13 mouse cellular contexts compared by ENCODE assay signal in the genomic region with DNA sequence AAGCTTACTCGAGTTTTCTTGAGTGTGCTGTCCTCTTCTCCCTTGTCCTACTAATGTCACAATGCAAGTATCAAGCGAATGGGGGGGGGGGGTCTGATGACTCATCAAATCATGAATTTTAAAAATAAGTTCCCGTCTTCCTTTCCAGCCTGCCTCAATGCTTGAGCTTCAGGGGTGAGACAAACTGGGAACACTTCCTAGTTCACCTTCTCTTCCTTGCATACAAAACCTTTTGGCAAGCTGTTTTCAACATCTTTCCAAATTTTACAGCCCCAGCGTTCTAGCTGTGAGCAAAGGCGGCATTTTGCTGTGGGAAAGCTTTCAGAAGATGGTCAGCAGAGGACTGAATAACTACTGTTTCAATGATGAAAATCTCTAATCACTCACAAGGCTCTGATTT. TPM values are rescaled to one million over a fixed set of nuclear protein-coding genes. Genes with fewer than 3 reads are reported as not detected.
DNase-seq lines count a peak whose midpoint lies in the region; ATAC-seq and TF ChIP-seq lines count a peak whose summit lies in the region.
"Had no signal": no experiment of that assay in that cellular context is flagged by ENCODE, and none has a peak within 500 bp of the region (broad histone marks: within the 10 kb centered on the region; RNA-seq: fewer than 3 reads in every experiment).

No protein-coding gene starts in this region.

- WGBS in heart, embryonic 12.5 days: 51% methylated on average over 5 of the region's 5 CpGs
- 53% methylated on average over 5 of the region's 5 CpGs for WGBS in intestine, postnatal 0 days

- ATAC-seq in heart, embryonic 12.5 days (ENCODE audit: insufficient number of reproducible peaks, low FRiP score): no peak
- no peak for ATAC-seq in intestine, postnatal 0 days
- no peak for ATAC-seq in inflammation-experienced regulatory T-cells, adult 6 months
- no peak for ATAC-seq in frontal cortex, adult (ENCODE audit: low TSS enrichment)
- ATAC-seq: CD4-positive, CD25-positive, alpha-beta regulatory T cell, adult 4 months had no signal

- H3K9me3 ChIP-seq in heart, embryonic 12.5 days (replicated peaks): no peaks in the 10 kb centered on the region
- H3K9me3 ChIP-seq in MEL (replicated peaks; ENCODE audit: insufficient read depth, low read length): no peaks in the 10 kb centered on the region
- H3K9me3 ChIP-seq in intestine, postnatal 0 days (ENCODE audit: control insufficient read depth): no peaks in the 10 kb centered on the region
- H3K9me3 ChIP-seq: embryonic facial prominence, embryonic 12.5 days had no signal

- TF ChIP-seq RAD21 in MEL (IDR thresholded peaks at IDR 0.05; ENCODE audit: low read depth, low read length): no peak

- no peak for TF ChIP-seq EP300 in MEL (IDR thresholded peaks at IDR 0.05; ENCODE audit: low read depth in 1 of 2, low read length in 2 of 2)

- H3K4me2 ChIP-seq in heart, embryonic 12.5 days: 0 out of 2 replicates have a peak overlapping the region, but pooled peaks have one; percentile 84
- peak overlapping the region; percentile 78 for H3K4me2 ChIP-seq in intestine, postnatal 0 days (replicated peaks; ENCODE audit: low read depth)

- no peak overlapping the region for H3K27ac ChIP-seq in heart, embryonic 12.5 days (ENCODE audit: poor library complexity, severe bottlenecking)
- H3K27ac ChIP-seq in left cerebral cortex, adult 2 months: peak overlapping the region; percentile 94
- H3K27ac ChIP-seq in MEL (ENCODE audit: control insufficient read depth, low read depth, low read length): no peak overlapping the region
- H3K27ac ChIP-seq in intestine, postnatal 0 days (ENCODE audit: low read depth, low read length): no peak overlapping the region
- H3K27ac ChIP-seq: macrophage had no signal

- DNase-seq in heart, adult 9 months (ENCODE audit: low spot score in 2 of 2): no peak
- no peak for DNase-seq in left cerebral cortex, adult 2 months (ENCODE audit: extremely low spot score in 1 of 2, low spot score in 2 of 2)
- DNase-seq in left cerebral cortex, postnatal 10 days (ENCODE audit: extremely low spot score in 1 of 2, low spot score in 2 of 2): no peak
- no peak for DNase-seq in MEL (ENCODE audit: low read depth, low spot score)
- DNase-seq: spleen, adult 18-20 months; thymus, postnatal 25 days had no signal

- peaks cover 19% of the 10 kb centered on the region for H3K36me3 ChIP-seq in heart, embryonic 12.5 days
- H3K36me3 ChIP-seq in MEL (ENCODE audit: control insufficient read depth in 1 of 2, insufficient read depth in 2 of 2, low read length in 2 of 2): peaks cover 0 to 27% of the 10 kb centered on the region in 2 experiments; a peak in 2 of 4 replicates
- H3K36me3 ChIP-seq in intestine, postnatal 0 days (ENCODE audit: control insufficient read depth, insufficient read depth): peaks cover 5% of the 10 kb centered on the region; the same call in 1 of the 2 replicates

- H3K4me3 ChIP-seq in heart, embryonic 12.5 days: no peak overlapping the region
- no peak overlapping the region for H3K4me3 ChIP-seq in left cerebral cortex, adult 2 months
- H3K4me3 ChIP-seq in MEL (ENCODE audit: control insufficient read depth in 1 of 2, insufficient read depth in 1 of 2, low read depth in 2 of 2, low read length in 2 of 2): no peak overlapping the region
- no peak overlapping the region for H3K4me3 ChIP-seq in intestine, postnatal 0 days (ENCODE audit: low read depth, low read length)

- intact Hi-C loops in left cerebral cortex, adult 2 months (cut with DNase I): no loop called here
- intact Hi-C loops in left cerebral cortex, postnatal 10 days (cut with DNase I): loop anchor here (2.0 kb wide), 1 partner anchor 107 kb away; no protein-coding TSS in a partner anchor

- TF ChIP-seq POLR2A in MEL (IDR thresholded peaks at IDR 0.05; ENCODE audit: control insufficient read depth in 1 of 2, insufficient read depth in 1 of 2, low read depth in 1 of 2, low read length in 2 of 2, poor library complexity in 1 of 2): no peak

- no peak overlapping the region for H3K9ac ChIP-seq in heart, embryonic 12.5 days
- no peak overlapping the region for H3K9ac ChIP-seq in MEL (ENCODE audit: control insufficient read depth, low read depth, low read length, poor library complexity, severe bottlenecking)
- no peak overlapping the region for H3K9ac ChIP-seq in intestine, postnatal 0 days (ENCODE audit: low read depth, low read length)
- H3K9ac ChIP-seq: embryonic facial prominence, embryonic 12.5 days had no signal

- H3K79me2 ChIP-seq in MEL (ENCODE audit: control insufficient read depth, insufficient read depth, low read length, poor library complexity): peaks cover 26% of the 10 kb centered on the region

- no peak for TF ChIP-seq CTCF in left cerebral cortex, adult 2 months (IDR thresholded peaks at IDR 0.05)
- TF ChIP-seq CTCF in MEL (IDR thresholded peaks at IDR 0.05 in 2 of 3, conservative IDR thresholded peaks at IDR 0.05 in 1 of 3; ENCODE audit: control insufficient read depth in 1 of 3, insufficient read depth in 1 of 3, low read depth in 2 of 3, low read length in 3 of 3, poor library complexity in 1 of 3, severe bottlenecking in 1 of 3): no peak
- no peak for TF ChIP-seq CTCF in intestine, postnatal 0 days (IDR thresholded peaks at IDR 0.05; ENCODE audit: low read depth)

- no peaks in the 10 kb centered on the region for H3K27me3 ChIP-seq in heart, embryonic 12.5 days (replicated peaks)
- H3K27me3 ChIP-seq in MEL (ENCODE audit: control insufficient read depth in 1 of 2, insufficient read depth in 2 of 2, low read length in 2 of 2): no peaks in the 10 kb centered on the region
- no peaks in the 10 kb centered on the region for H3K27me3 ChIP-seq in intestine, postnatal 0 days (replicated peaks; ENCODE audit: control insufficient read depth, insufficient read depth, low read length)
- H3K27me3 ChIP-seq: embryonic facial prominence, embryonic 12.5 days had no signal

- H3K4me1 ChIP-seq in heart, embryonic 12.5 days (replicated peaks): peaks cover 21% of the 10 kb centered on the region
- H3K4me1 ChIP-seq in MEL (ENCODE audit: control insufficient read depth in 1 of 2, insufficient read depth in 2 of 2, low read length in 2 of 2): peaks cover 9 to 26% of the 10 kb centered on the region in 2 experiments
- H3K4me1 ChIP-seq in intestine, postnatal 0 days (replicated peaks; ENCODE audit: control insufficient read depth, insufficient read depth, low read length): no peaks in the 10 kb centered on the region

TF ChIP-seq in MEL, 35 proteins besides CTCF, POLR2A, EP300 and RAD21:
- TF ChIP-seq SIN3A (IDR thresholded peaks at IDR 0.05; ENCODE audit: low read length): peak; percentile 13; the same call in 1 of the 2 replicates
- no peak for TF ChIP-seq ZNF384 (IDR thresholded peaks at IDR 0.05; ENCODE audit: low read depth, low read length)
- TF ChIP-seq KAT2A (conservative IDR thresholded peaks at IDR 0.05; ENCODE audit: low read depth, low read length): no peak
- 0 out of 2 replicates have a peak, but pooled peaks have one; percentile 18 for TF ChIP-seq JUND (IDR thresholded peaks at IDR 0.05; ENCODE audit: low read depth, low read length)
- no peak for TF ChIP-seq UBTF (IDR thresholded peaks at IDR 0.05; ENCODE audit: borderline replicate concordance, insufficient read depth, low read depth, low read length)
- TF ChIP-seq MAFK (IDR thresholded peaks at IDR 0.05; ENCODE audit: borderline replicate concordance, low read depth, low read length): no peak
- TF ChIP-seq MYB (IDR thresholded peaks at IDR 0.05; ENCODE audit: low read depth, low read length): no peak

RNA-seq across cellular contexts. Expression of gene Arhgef12, which starts 0.5 kb away (rescaled TPM):
- 13.3 and 13.9 TPM in 2 replicates for polyA plus RNA-seq in heart, embryonic 12.5 days (2016; fragmentation: Nextera tagmentation; extraction: Ambion mirVana)
- total RNA-seq in left cerebral cortex, adult 2 months (2021): 100 to 1,000 TPM; 162 to 164 TPM
- total RNA-seq in left cerebral cortex, postnatal 10 days (2021): 100 to 1,000 TPM; 150 to 165 TPM
- total RNA-seq in MEL (2012; rRNA removed): 11.8 and 14.8 TPM in 2 replicates
- 10 to 100 TPM; 14.7 to 33.5 TPM for polyA plus RNA-seq in MEL (2012; ENCODE audit: insufficient read depth in 1 of 2, insufficient read length in 2 of 2, low read depth in 1 of 2, low replicate concordance in 2 of 2, missing spikeins in 1 of 2)
- 3.9 and 4.9 TPM in 2 replicates for polyA plus RNA-seq in intestine, postnatal 0 days (2015; fragmentation: Nextera tagmentation; extraction: Ambion mirVana)
- polyA plus RNA-seq in inflammation-experienced regulatory T-cells, adult 6 months (2017; shearing (Covaris generic)): 10 to 100 TPM in 2 of 3 experiments, 1 to 10 TPM in 1; 4.5 to 20.4 (median 17.1) TPM

RNA-seq across cellular contexts. Expression of gene Tmem136, which starts 8.8 kb away (rescaled TPM):
- 15.2 and 18.6 TPM in 2 replicates for polyA plus RNA-seq in heart, embryonic 12.5 days (2016; fragmentation: Nextera tagmentation; extraction: Ambion mirVana)
- total RNA-seq in left cerebral cortex, adult 2 months (2021): 10 to 100 TPM; 15.6 to 16.8 TPM
- 10 to 100 TPM; 16.0 to 17.7 TPM for total RNA-seq in left cerebral cortex, postnatal 10 days (2021)
- 0.42 and 0.62 TPM in 2 replicates for total RNA-seq in MEL (2012; rRNA removed)
- polyA plus RNA-seq in MEL (2012; ENCODE audit: insufficient read depth in 1 of 2, insufficient read length in 2 of 2, low read depth in 1 of 2, low replicate concordance in 2 of 2, missing spikeins in 1 of 2): 1 to 10 TPM in 1 of 2 experiments, not detected in 1; 2.0 TPM
- polyA plus RNA-seq in intestine, postnatal 0 days (2015; fragmentation: Nextera tagmentation; extraction: Ambion mirVana): 1.4 and 1.6 TPM in 2 replicates
- 1 to 10 TPM in 2 of 3 experiments, under 1 TPM in 1; 0.67 to 4.8 (median 3.7) TPM for polyA plus RNA-seq in inflammation-experienced regulatory T-cells, adult 6 months (2017; shearing (Covaris generic))
- polyA plus RNA-seq: macrophage had no signal
